Mouse (Mus musculus): ENCODE measurements around the gene Pum2.
A peak's percentile ranks its signal among the peaks of the same experiment; 100 is the strongest.
"Not testable (repeated sequence)": the region's sequence is repeated elsewhere in the genome, so short reads cannot be mapped to it uniquely, and the experiment has no call there.

Pum2 gene

GRCm38 (mm10) chr12:8673974-8674306 lies at the start of gene Pum2:
Gene Pum2, plus strand, starts transcription at chr12:8674134.
- DNase-seq (ENCODE audit: low read depth, low spot score): peak; percentile 95

- DNase-seq (ENCODE audit: low read depth, low spot score): no peak
Measured at GRCm38 (mm10) chr12:8629537-8629936, 44.4 kb upstream of the Pum2 start.

GRCm38 (mm10) chr12:8631691-8632090 lies 42.2 kb upstream of the Pum2 start:
- DNase-seq (ENCODE audit: low read depth, low spot score): no peak

GRCm38 (mm10) chr12:8632737-8633365 lies 41.1 kb upstream of the Pum2 start:
- DNase-seq (ENCODE audit: low read depth, low spot score): no peak

- no peak for DNase-seq (ENCODE audit: low read depth, low spot score)
Measured at GRCm38 (mm10) chr12:8634306-8634705, 39.6 kb upstream of the Pum2 start.

GRCm38 (mm10) chr12:8635546-8635945 lies 38.4 kb upstream of the Pum2 start:
- DNase-seq (ENCODE audit: low read depth, low spot score): peak; percentile 37

GRCm38 (mm10) chr12:8636945-8637344 lies 37.0 kb upstream of the Pum2 start:
- DNase-seq (ENCODE audit: low read depth, low spot score): peak; percentile 42

GRCm38 (mm10) chr12:8638411-8639087 lies 35.4 kb upstream of the Pum2 start:
- peak; percentile 91 for DNase-seq (ENCODE audit: low read depth, low spot score)

GRCm38 (mm10) chr12:8640186-8640585 lies 33.7 kb upstream of the Pum2 start:
- not testable (repeated sequence) for DNase-seq (ENCODE audit: low read depth, low spot score)

GRCm38 (mm10) chr12:8640711-8641424 lies 33.1 kb upstream of the Pum2 start:
- DNase-seq (ENCODE audit: low read depth, low spot score): peak; percentile 98

- DNase-seq (ENCODE audit: low read depth, low spot score): no peak
Measured at GRCm38 (mm10) chr12:8641425-8641735, 32.6 kb upstream of the Pum2 start.

GRCm38 (mm10) chr12:8648211-8648610 lies 25.7 kb upstream of the Pum2 start:
- DNase-seq (ENCODE audit: low read depth, low spot score): not testable (repeated sequence)

GRCm38 (mm10) chr12:8650027-8650426 lies 23.9 kb upstream of the Pum2 start:
- DNase-seq (ENCODE audit: low read depth, low spot score): not testable (repeated sequence)

- no peak for DNase-seq (ENCODE audit: low read depth, low spot score)
Measured at GRCm38 (mm10) chr12:8656596-8656995, 17.3 kb upstream of the Pum2 start.

GRCm38 (mm10) chr12:8657116-8657515 lies 16.8 kb upstream of the Pum2 start:
- DNase-seq (ENCODE audit: low read depth, low spot score): no peak

GRCm38 (mm10) chr12:8657629-8658366 lies 16.1 kb upstream of the Pum2 start:
- DNase-seq (ENCODE audit: low read depth, low spot score): no peak

- DNase-seq (ENCODE audit: low read depth, low spot score): peak; percentile 37
Measured at GRCm38 (mm10) chr12:8659406-8660279, 14.3 kb upstream of the Pum2 start.

GRCm38 (mm10) chr12:8661747-8662146 lies 12.2 kb upstream of the Pum2 start:
- no peak for DNase-seq (ENCODE audit: low read depth, low spot score)

- DNase-seq (ENCODE audit: low read depth, low spot score): peak; percentile 70
Measured at GRCm38 (mm10) chr12:8662175-8662574, 11.8 kb upstream of the Pum2 start.

GRCm38 (mm10) chr12:8662721-8663120 lies 11.2 kb upstream of the Pum2 start:
- no peak for DNase-seq (ENCODE audit: low read depth, low spot score)

Data from CD4-positive helper T cell, adult 2 months (primary cell).